Mouse (Mus musculus) heart, adult 2 months (tissue): ENCODE data around the gene Zbtb5. TPM values are rescaled to one million over a fixed set of nuclear protein-coding genes. Genes with fewer than 3 reads are reported as not detected.
"Not testable (repeated sequence)": the region's sequence is repeated elsewhere in the genome, so short reads cannot be mapped to it uniquely, and the experiment has no call there.

Experiments used
- DNase-seq, 2 experiments: peaks; one replicate each; pipeline ENCODE4 v3.0.0; 2021
- H3K27ac ChIP-seq: fragments of 200-600 bp; 2 replicates; pipeline ENCODE4 v1.8.1; 2022
- H3K27me3 ChIP-seq: fragments of 200-500 bp; 2 replicates; pipeline ENCODE4 v1.6.1; 2012; ENCODE audit warnings: mild to moderate bottlenecking, low read length, inconsistent platforms, mixed read lengths; ENCODE audit not compliant: control insufficient read depth, insufficient read depth
- H3K36me3 ChIP-seq: fragments of 200-500 bp; 2 replicates; pipeline ENCODE4 v1.6.1; 2012; ENCODE audit warnings: low read length, inconsistent platforms; ENCODE audit not compliant: control insufficient read depth, insufficient read depth
- H3K4me1 ChIP-seq: fragments of 200-500 bp; 2 replicates; pipeline ENCODE4 v1.6.1; 2011; ENCODE audit warnings: low read length; ENCODE audit not compliant: control insufficient read depth, insufficient read depth
- H3K4me3 ChIP-seq: fragments of 200-600 bp; 2 replicates; pipeline ENCODE4 v1.8.1; 2022
- H3K79me2 ChIP-seq: fragments of 200-500 bp; replicated peaks from 2 replicates; pipeline ENCODE4 v1.6.1; 2012; ENCODE audit warnings: mild to moderate bottlenecking, inconsistent platforms, low read length, moderate library complexity, mixed read lengths; ENCODE audit not compliant: control insufficient read depth, insufficient read depth
- H3K9ac ChIP-seq: fragments of 200-500 bp; 2 replicates; pipeline ENCODE4 v1.6.1; 2012; ENCODE audit warnings: low read depth, mild to moderate bottlenecking, control low read depth, inconsistent platforms, low read length, mixed read lengths
- CTCF ChIP-seq: fragments of 200-600 bp; IDR thresholded peaks from 2 replicates; pipeline ENCODE4 v1.8.1; 2022; ENCODE audit warnings: antibody characterized with exemption, mild to moderate bottlenecking, moderate library complexity
- EP300 ChIP-seq: fragments of 200-500 bp; IDR thresholded peaks from 2 replicates; pipeline ENCODE4 v1.6.1; 2011; ENCODE audit warnings: low read depth, low read length, control low read depth; ENCODE audit not compliant: insufficient read depth
- POLR2A ChIP-seq: fragments of 200-500 bp; IDR thresholded peaks from 2 replicates; pipeline ENCODE4 v1.6.1; 2011; ENCODE audit warnings: mild to moderate bottlenecking, low read depth, low read length, control low read depth; ENCODE audit not compliant: insufficient read depth
- WGBS: fragments of 180-500 bp; shearing (Covaris S2); methylation state at CpG from one replicate; pipeline ENCODE4 v1.1.7; 2018; 5-methylcytosine and 5-hydroxymethylcytosine counted together
- intact Hi-C: fragments of 180-260 bp; cut with DNase I; formaldehyde crosslinking; loops from one replicate; pipeline ENCODE4 v1.15.1; 2025
- polyA plus RNA-seq: library from polyadenylated mRNA; depleted of rRNA; stranded (reverse); fragments of >200 nt; gene quantifications from 2 replicates; pipeline ENCODE4 v1.2.3, GENCODE M21; 2012
- total RNA-seq, 2 experiments: library from RNA; stranded (reverse); gene quantifications; 2 replicates each; pipeline ENCODE4 v1.2.3; 2021

Gene Zbtb5
- total and polyA plus RNA-seq, 3 experiments, result 3.8 to 5.8 (median 5.4) TPM

GRCm38 (mm10) chr4:45046679-45047078 lies 34.5 kb upstream of the Zbtb5 start:
- no peaks in the 10 kb centered on the region for H3K79me2 ChIP-seq
- no peak overlapping the region for H3K4me3 ChIP-seq
- peak overlapping the region; percentile 73 for H3K27ac ChIP-seq
- no peaks in the 10 kb centered on the region for H3K27me3 ChIP-seq
- WGBS, result 61% methylated on average over 5 of the region's 5 CpGs
- H3K9ac ChIP-seq, result no peak overlapping the region
- TF ChIP-seq POLR2A (no peak), CTCF (no peak), EP300 (no peak)
- intact Hi-C loops, result no loop called here
- DNase-seq, result peak in 1 of 2 experiments; percentile 39
- peaks cover 7% of the 10 kb centered on the region; the same call in 1 of the 2 replicates for H3K4me1 ChIP-seq
- H3K36me3 ChIP-seq, result no peaks in the 10 kb centered on the region

- Histone ChIP-seq H3K79me2 (no peaks in the 10 kb centered on the region), H3K36me3 (no peaks in the 10 kb centered on the region), H3K4me3 (no peak overlapping the region), H3K27ac (no peak overlapping the region), H3K9ac (no peak overlapping the region), H3K4me1 (peaks cover 5% of the 10 kb centered on the region; the same call in 1 of the 2 replicates), H3K27me3 (no peaks in the 10 kb centered on the region)
- 78% methylated on average over 7 of the region's 7 CpGs for WGBS
- TF ChIP-seq EP300, result no peak
- no peak for TF ChIP-seq CTCF
- TF ChIP-seq POLR2A, result no peak
- DNase-seq, result no peak
- intact Hi-C loops, result no loop called here
Observed at GRCm38 (mm10) chr4:45040795-45041194, 28.6 kb upstream of the Zbtb5 start.

GRCm38 (mm10) chr4:45039546-45039945 lies 27.3 kb upstream of the Zbtb5 start:
- intact Hi-C loops, result loop anchor here (2.0 kb wide), 1 partner anchor 21 kb away; the partner anchor contains the start of gene Polr1e
- not testable (repeated sequence) for H3K9ac ChIP-seq, H3K4me1 ChIP-seq, H3K79me2 ChIP-seq, H3K36me3 ChIP-seq, H3K27me3 ChIP-seq, DNase-seq, H3K27ac ChIP-seq, H3K4me3 ChIP-seq
- WGBS, result 95% methylated on average over 7 of the region's 7 CpGs

- intact Hi-C loops, result loop anchor here (2.0 kb wide), 1 partner anchor 20 kb away; the partner anchor contains the start of gene Polr1e
Observed at GRCm38 (mm10) chr4:45038879-45039278, 26.7 kb upstream of the Zbtb5 start.

GRCm38 (mm10) chr4:45037455-45038410 lies 25.5 kb upstream of the Zbtb5 start:
- intact Hi-C loops, result loop anchor here (2.0 kb wide), 1 partner anchor 19 kb away; the partner anchor contains the start of gene Polr1e
- Histone ChIP-seq H3K9ac (no peak overlapping the region), H3K4me1 (peaks cover 5% of the 10 kb centered on the region; the same call in 1 of the 2 replicates), H3K79me2 (no peaks in the 10 kb centered on the region), H3K4me3 (no peak overlapping the region), H3K36me3 (no peaks in the 10 kb centered on the region), H3K27ac (peak overlapping the region; percentile 94), H3K27me3 (no peaks in the 10 kb centered on the region)
- DNase-seq, result peak; percentile 41 to 67
- 52% methylated on average over 13 of the region's 13 CpGs for WGBS
- TF ChIP-seq POLR2A (no peak), CTCF (no peak), EP300 (no peak)

More at GRCm38 (mm10) chr4:45038879-45039278, 26.7 kb upstream of the Zbtb5 start:
- DNase-seq, result peak in 1 of 2 experiments; percentile 22
- H3K27ac ChIP-seq, result peak overlapping the region; percentile 94
- not testable (repeated sequence) for H3K36me3 ChIP-seq, H3K79me2 ChIP-seq, H3K4me3 ChIP-seq, H3K4me1 ChIP-seq, H3K9ac ChIP-seq, H3K27me3 ChIP-seq
- 41% methylated on average over 8 of the region's 8 CpGs for WGBS
- TF ChIP-seq CTCF, result peak; percentile 67

- Histone ChIP-seq H3K36me3 (no peaks in the 10 kb centered on the region), H3K27me3 (no peaks in the 10 kb centered on the region), H3K27ac (no peak overlapping the region; the same call in 1 of the 2 replicates), H3K9ac (no peak overlapping the region), H3K4me1 (peaks cover 5% of the 10 kb centered on the region; the same call in 1 of the 2 replicates), H3K4me3 (no peak overlapping the region), H3K79me2 (no peaks in the 10 kb centered on the region)
- no peak for DNase-seq
- WGBS, result 84% methylated on average over 5 of the region's 5 CpGs
- TF ChIP-seq EP300, result no peak
- no peak for TF ChIP-seq POLR2A
- no peak for TF ChIP-seq CTCF
- intact Hi-C loops, result no loop called here
Observed at GRCm38 (mm10) chr4:45036571-45036970, 24.4 kb upstream of the Zbtb5 start.
